Mouse (Mus musculus) forebrain, embryonic 16.5 days (tissue): ENCODE results near the gene Prap1. TPM values are rescaled to one million over a fixed set of nuclear protein-coding genes. Genes with fewer than 3 reads are reported as not detected.

ENCODE experiments used
- ATAC-seq: fragments of 200-750 bp; cut with Nextera tagmentation; 2 replicates; pipeline ENCODE4 v1.8.0; 2017; ENCODE audit warnings: mild to moderate bottlenecking, moderate library complexity
- H3K27ac ChIP-seq: fragments of 300-500 bp; sonication (generic); 2 replicates; pipeline ENCODE4 v1.5.1; 2014; ENCODE audit warnings: low read length, control low read depth
- H3K27me3 ChIP-seq: fragments of 300-500 bp; sonication (generic); replicated peaks from 2 replicates; pipeline ENCODE4 v1.6.1; 2014; ENCODE audit warnings: low read length; ENCODE audit not compliant: control insufficient read depth, insufficient read depth
- H3K36me3 ChIP-seq: fragments of 300-500 bp; sonication (generic); 2 replicates; pipeline ENCODE4 v1.6.1; 2014; ENCODE audit not compliant: control insufficient read depth, insufficient read depth
- H3K4me1 ChIP-seq: fragments of 300-500 bp; sonication (generic); replicated peaks from 2 replicates; pipeline ENCODE4 v1.6.1; 2014; ENCODE audit warnings: low read length; ENCODE audit not compliant: control insufficient read depth, insufficient read depth
- H3K4me2 ChIP-seq: fragments of 300-500 bp; sonication (generic); 2 replicates; pipeline ENCODE4 v1.6.1; 2014; ENCODE audit warnings: mild to moderate bottlenecking, low read length, control low read depth
- H3K4me3 ChIP-seq: fragments of 300-500 bp; sonication (generic); replicated peaks from 2 replicates; pipeline ENCODE4 v1.5.1; 2014; ENCODE audit warnings: mild to moderate bottlenecking, low read length, control low read depth
- H3K9ac ChIP-seq: fragments of 300-500 bp; sonication (generic); replicated peaks from 2 replicates; pipeline ENCODE4 v1.6.1; 2014; ENCODE audit warnings: low read depth, low read length, control low read depth
- H3K9me3 ChIP-seq: fragments of 300-500 bp; sonication (generic); 2 replicates; pipeline ENCODE4 v1.6.1; 2016; ENCODE audit warnings: low read length; ENCODE audit not compliant: control insufficient read depth
- WGBS: fragments of 180-500 bp; shearing (Covaris S2); extraction: QIAGEN DNeasy Blood & Tissue Kit; methylation state at CpG from one replicate; pipeline ENCODE4 v1.1.7; 2014; 5-methylcytosine and 5-hydroxymethylcytosine counted together
- polyA plus RNA-seq: library from polyadenylated mRNA; unstranded; fragments of >200 nt; fragmentation: Nextera tagmentation; extraction: Ambion mirVana; gene quantifications from 2 replicates; pipeline ENCODE4 v1.2.1, GENCODE M21; 2015

The Prap1 gene
- polyA plus RNA-seq, 1 experiment from 2014 or later: not detected

- peak; percentile 88 for ATAC-seq
- H3K27ac ChIP-seq: no peak within 1 kb of the TSS
Measured at GRCm38 (mm10) chr7:140101993-140102860, 9.0 kb downstream of the Prap1 start, which contains the start of gene Fuom. Gene Fuom, minus strand, starts transcription at chr7:140102441.

GRCm38 (mm10) chr7:140104009-140104408 is 10.8 kb downstream of the Prap1 start:
- no peak overlapping the region for H3K4me3 ChIP-seq
- no peak overlapping the region for H3K4me2 ChIP-seq
- WGBS: 80% methylated on average over 4 of the region's 4 CpGs
- H3K27me3 ChIP-seq: no peaks in the 10 kb centered on the region
- H3K27ac ChIP-seq: no peak overlapping the region
- H3K9ac ChIP-seq: no peak overlapping the region
- H3K36me3 ChIP-seq: peaks cover 7% of the 10 kb centered on the region
- no peaks in the 10 kb centered on the region for H3K9me3 ChIP-seq
- ATAC-seq: no peak
- peaks cover 13% of the 10 kb centered on the region for H3K4me1 ChIP-seq

More at GRCm38 (mm10) chr7:140101993-140102860, 9.0 kb downstream of the Prap1 start, which contains the start of gene Fuom:
- Histone ChIP-seq H3K36me3 (peaks cover 7% of the 10 kb centered on the region), H3K4me2 (peak within 1 kb of the TSS; percentile 73), H3K9ac (peak within 1 kb of the TSS; percentile 57), H3K4me3 (peak within 1 kb of the TSS; percentile 42), H3K9me3 (no peaks in the 10 kb centered on the region), H3K27me3 (no peaks in the 10 kb centered on the region), H3K4me1 (peaks cover 13% of the 10 kb centered on the region)
- WGBS: 2% methylated on average over 30 of the region's 30 CpGs

- Histone ChIP-seq H3K27ac (no peak overlapping the region), H3K27me3 (no peaks in the 10 kb centered on the region), H3K4me2 (no peak overlapping the region), H3K4me1 (peaks cover 11% of the 10 kb centered on the region; the same call in 1 of the 2 replicates), H3K9ac (no peak overlapping the region), H3K4me3 (no peak overlapping the region), H3K9me3 (no peaks in the 10 kb centered on the region), H3K36me3 (peaks cover 12% of the 10 kb centered on the region)
- no peak for ATAC-seq
- WGBS: 45% methylated on average over 3 of the region's 3 CpGs
Measured at GRCm38 (mm10) chr7:140111943-140112342, 18.7 kb downstream of the Prap1 start.

GRCm38 (mm10) chr7:140115583-140116328 is 22.6 kb downstream of the Prap1 start, which contains the start of gene Paox:
Gene Paox, plus strand, starts transcription at chr7:140115799.
- Histone ChIP-seq H3K9me3 (no peaks in the 10 kb centered on the region), H3K27me3 (no peaks in the 10 kb centered on the region), H3K4me1 (peaks cover 14% of the 10 kb centered on the region; the same call in 1 of the 2 replicates), H3K4me2 (peak within 1 kb of the TSS; percentile 66), H3K27ac (peak within 1 kb of the TSS; percentile 70), H3K9ac (peak within 1 kb of the TSS; percentile 80), H3K36me3 (peaks cover 4% of the 10 kb centered on the region), H3K4me3 (peak within 1 kb of the TSS; percentile 73)
- 1% methylated on average over 23 of the region's 23 CpGs for WGBS
- ATAC-seq: peak; percentile 76

- H3K9ac ChIP-seq: peak within 1 kb of the TSS; percentile 80
- H3K36me3 ChIP-seq: no peaks in the 10 kb centered on the region
- peaks cover 14% of the 10 kb centered on the region; the same call in 1 of the 2 replicates for H3K4me1 ChIP-seq
- H3K9me3 ChIP-seq: no peaks in the 10 kb centered on the region
- H3K4me3 ChIP-seq: peak within 1 kb of the TSS; percentile 73
- H3K27me3 ChIP-seq: no peaks in the 10 kb centered on the region
- 3% methylated on average over 28 of the region's 28 CpGs for WGBS
- H3K27ac ChIP-seq: peak within 1 kb of the TSS; percentile 70
- ATAC-seq: peak; percentile 96
- H3K4me2 ChIP-seq: peak within 1 kb of the TSS; percentile 66
Measured at GRCm38 (mm10) chr7:140116329-140117054, 23.3 kb downstream of the Prap1 start, which contains the start of gene Echs1. Gene Echs1, minus strand, starts transcription at chr7:140116476.

- peaks cover 11% of the 10 kb centered on the region for H3K4me1 ChIP-seq
- H3K27me3 ChIP-seq: no peaks in the 10 kb centered on the region
- ATAC-seq: no peak
- no peaks in the 10 kb centered on the region for H3K36me3 ChIP-seq
- no peak overlapping the region for H3K4me2 ChIP-seq
- H3K27ac ChIP-seq: no peak overlapping the region
- H3K9ac ChIP-seq: no peak overlapping the region
- 92% methylated on average over 2 of the region's 2 CpGs for WGBS
- H3K4me3 ChIP-seq: no peak overlapping the region
- H3K9me3 ChIP-seq: no peaks in the 10 kb centered on the region
Measured at GRCm38 (mm10) chr7:140120484-140120883, 27.3 kb downstream of the Prap1 start.

- ATAC-seq: no peak
- H3K4me3 ChIP-seq: no peak overlapping the region
- no peak overlapping the region for H3K9ac ChIP-seq
- no peaks in the 10 kb centered on the region for H3K27me3 ChIP-seq
- no peak overlapping the region for H3K27ac ChIP-seq
- 64% methylated on average over 12 of the region's 13 CpGs for WGBS
- no peaks in the 10 kb centered on the region for H3K36me3 ChIP-seq
- no peak overlapping the region for H3K4me2 ChIP-seq
- H3K9me3 ChIP-seq: no peaks in the 10 kb centered on the region
- H3K4me1 ChIP-seq: peaks cover 12% of the 10 kb centered on the region
Measured at GRCm38 (mm10) chr7:140121338-140121910, 28.2 kb downstream of the Prap1 start.

- Histone ChIP-seq H3K36me3 (no peaks in the 10 kb centered on the region), H3K4me2 (no peak overlapping the region), H3K27ac (no peak overlapping the region), H3K9ac (no peak overlapping the region), H3K9me3 (no peaks in the 10 kb centered on the region), H3K4me3 (no peak overlapping the region), H3K4me1 (peaks cover 6% of the 10 kb centered on the region), H3K27me3 (no peaks in the 10 kb centered on the region)
- WGBS: 37% methylated on average over 4 of the region's 4 CpGs
- ATAC-seq: no peak
Measured at GRCm38 (mm10) chr7:140122765-140123164, 29.6 kb downstream of the Prap1 start.
